Mouse (Mus musculus): ENCODE data around the gene B3gnt6.
"Not testable (repeated sequence)": the region's sequence is repeated elsewhere in the genome, so short reads cannot be mapped to it uniquely, and the experiment has no call there.

The B3gnt6 gene

GRCm38 (mm10) chr7:98199381-98199780 is at the start of gene B3gnt6:
Gene B3gnt6, minus strand, starts transcription at chr7:98199481.
- no peak for DNase-seq

DNA sequence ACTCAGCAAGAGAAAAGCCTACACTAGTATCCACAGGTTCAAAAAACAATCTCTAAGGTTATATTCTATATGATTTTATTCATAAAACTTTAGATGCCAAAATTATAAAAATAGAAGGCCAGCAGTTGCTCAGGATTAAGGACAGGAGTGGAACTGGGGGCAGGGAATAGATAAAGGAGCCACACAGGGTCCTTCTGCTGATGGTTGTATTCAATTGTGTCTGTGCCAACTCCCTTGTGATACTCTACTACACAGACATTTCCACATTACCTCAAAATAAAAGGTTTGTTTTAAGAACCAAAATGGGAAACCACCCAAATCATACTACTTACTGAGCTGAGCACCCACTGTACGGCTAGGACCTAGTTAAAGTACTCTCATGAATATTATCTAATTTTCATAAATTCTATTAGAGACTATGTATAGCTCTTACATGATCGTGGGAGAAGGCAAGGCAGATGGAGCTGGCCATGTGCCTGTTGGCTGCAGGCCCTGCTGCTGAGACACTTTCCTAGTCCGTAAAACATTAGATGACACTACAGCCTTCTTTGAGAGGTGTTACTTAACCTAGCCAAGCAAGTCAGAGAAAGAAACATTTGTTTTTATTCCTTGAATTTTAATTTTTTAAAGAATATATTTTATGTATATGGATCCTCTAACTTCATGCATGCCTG is 37.5 kb upstream of the B3gnt6 start:
- no peak for DNase-seq

DNA sequence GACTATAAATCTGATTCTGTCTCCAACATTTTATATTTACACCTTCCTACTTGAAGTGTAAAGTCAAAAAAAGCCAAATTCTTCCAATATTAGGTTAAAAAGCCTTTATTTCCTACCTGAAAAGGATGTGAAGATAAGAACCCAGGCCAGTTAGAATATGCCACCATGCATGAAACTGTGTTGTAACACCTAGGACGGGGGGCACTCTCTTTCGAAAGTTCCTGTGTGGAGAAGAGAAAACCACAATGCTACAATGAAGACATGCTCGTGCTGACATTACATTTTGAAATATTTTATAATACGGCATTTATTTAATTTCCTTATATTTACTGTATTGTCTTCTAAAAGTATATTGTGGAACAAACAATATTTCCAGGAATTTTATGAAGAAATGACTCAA is 24.5 kb upstream of the B3gnt6 start:
- DNase-seq, result no peak

DNA sequence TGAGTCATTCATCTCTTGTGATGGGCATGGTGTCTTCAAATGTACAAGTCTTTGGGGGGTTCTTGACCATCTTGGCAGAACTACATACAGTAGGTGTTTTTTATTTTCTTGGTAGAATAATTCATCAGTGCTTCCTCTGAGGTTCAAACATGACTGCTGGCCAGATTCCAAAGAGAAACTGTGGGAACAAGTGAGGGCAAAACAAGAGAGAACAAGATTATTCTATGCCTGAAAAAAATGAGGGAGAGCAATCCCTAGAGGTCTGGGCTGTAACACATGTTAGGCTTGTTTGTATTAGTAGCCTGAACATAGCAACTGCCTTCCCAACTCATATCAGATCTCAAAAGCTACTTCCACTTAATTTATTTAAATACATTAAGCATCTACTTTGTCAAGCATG is 17.4 kb upstream of the B3gnt6 start:
- no peak for DNase-seq

DNA sequence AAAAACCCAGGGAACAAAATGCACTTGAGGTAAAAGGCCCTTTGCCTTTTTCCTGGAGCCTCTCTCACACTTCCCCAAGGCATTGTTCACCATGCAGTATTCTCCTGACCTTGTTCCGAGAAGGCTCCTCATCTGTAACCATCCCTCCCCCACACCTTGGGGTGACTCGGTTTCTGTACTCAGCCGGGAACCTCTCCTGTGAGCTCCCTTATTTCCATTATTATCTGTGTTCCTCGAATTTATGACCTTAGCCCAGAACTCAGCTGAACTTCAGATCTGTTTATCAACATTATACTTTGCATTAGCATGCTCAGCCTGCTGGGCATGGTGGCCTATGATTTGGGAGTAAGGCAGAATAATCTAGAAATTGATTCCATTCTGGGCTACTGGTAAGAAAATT is 3.7 kb upstream of the B3gnt6 start:
- no peak for DNase-seq

DNA sequence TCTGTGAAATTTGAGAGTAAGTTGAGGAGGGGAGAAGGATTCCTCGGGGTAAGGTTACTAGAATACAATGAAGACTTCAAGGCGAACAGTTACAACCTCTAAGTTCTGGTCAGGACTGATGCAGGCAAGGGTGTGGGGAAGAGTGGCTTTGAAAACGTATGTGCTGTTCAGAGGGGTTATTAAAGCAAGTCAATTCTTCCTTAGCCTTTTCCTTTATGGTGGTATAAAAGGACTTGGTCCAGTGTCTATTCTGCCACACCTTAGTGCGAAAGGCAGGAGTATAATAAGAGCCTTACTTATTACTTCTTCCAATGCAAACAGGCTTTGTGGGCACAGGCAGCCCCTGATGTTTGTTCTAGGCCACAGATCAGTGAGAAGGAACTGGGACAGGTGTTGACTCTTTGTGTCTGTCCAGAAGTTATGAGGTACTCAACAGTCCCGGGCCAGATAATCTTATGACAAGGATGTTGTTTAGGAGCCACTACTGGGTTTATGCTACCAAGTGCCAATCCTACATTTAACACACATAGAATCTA is 2.3 kb upstream of the B3gnt6 start:
- DNase-seq, result no peak

DNA sequence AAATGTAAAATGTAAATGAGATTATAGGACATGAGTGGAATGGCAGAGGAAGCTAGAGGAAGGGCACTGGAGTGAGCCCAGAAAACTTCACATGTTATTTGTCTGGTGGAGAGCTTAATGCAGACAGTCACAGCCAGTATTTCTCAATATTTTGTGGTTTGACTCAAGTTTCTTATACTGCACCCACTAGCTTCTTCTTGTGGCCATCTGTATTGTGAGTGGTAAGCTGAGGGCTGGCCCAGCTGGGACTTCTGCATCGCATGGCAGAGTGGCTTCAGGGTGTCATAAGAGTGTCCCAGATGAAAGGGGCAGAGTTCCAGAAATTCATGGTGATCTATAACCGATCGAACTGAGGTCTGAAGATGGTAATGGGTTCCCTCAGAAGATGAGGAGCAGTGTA is 1.1 kb upstream of the B3gnt6 start:
- no peak for DNase-seq

DNA sequence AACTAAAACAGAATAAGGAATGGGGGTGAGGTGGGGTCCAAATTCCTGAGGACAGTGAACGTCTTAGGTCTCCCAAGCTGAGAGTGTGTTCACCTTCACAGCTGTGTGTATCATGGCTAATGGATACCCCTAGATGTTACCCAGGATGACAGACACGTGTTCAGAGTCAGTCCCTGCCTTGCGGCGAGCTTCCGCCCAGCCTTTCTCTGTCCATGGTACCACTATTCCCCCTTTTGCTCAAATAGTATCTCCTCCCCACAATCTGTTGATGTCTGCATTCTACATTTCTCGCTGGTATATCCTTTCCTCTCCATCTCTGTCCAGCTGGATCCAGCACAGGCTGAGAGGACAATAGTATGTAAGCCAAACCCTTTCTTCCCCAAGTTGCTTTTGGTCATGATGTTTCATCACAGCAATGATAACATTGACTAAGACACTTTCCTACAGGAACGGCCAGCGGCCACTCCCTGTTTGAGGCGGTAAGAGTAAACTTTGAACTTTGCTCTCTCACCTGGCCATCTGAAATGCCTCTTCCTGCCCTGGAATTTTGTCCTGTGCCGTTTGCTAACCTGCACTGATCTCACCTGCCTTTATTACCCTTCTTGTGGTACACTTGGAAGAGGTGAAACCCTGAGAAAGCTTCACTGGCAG is 4.0 kb downstream of the B3gnt6 start:
- no peak for DNase-seq

DNA sequence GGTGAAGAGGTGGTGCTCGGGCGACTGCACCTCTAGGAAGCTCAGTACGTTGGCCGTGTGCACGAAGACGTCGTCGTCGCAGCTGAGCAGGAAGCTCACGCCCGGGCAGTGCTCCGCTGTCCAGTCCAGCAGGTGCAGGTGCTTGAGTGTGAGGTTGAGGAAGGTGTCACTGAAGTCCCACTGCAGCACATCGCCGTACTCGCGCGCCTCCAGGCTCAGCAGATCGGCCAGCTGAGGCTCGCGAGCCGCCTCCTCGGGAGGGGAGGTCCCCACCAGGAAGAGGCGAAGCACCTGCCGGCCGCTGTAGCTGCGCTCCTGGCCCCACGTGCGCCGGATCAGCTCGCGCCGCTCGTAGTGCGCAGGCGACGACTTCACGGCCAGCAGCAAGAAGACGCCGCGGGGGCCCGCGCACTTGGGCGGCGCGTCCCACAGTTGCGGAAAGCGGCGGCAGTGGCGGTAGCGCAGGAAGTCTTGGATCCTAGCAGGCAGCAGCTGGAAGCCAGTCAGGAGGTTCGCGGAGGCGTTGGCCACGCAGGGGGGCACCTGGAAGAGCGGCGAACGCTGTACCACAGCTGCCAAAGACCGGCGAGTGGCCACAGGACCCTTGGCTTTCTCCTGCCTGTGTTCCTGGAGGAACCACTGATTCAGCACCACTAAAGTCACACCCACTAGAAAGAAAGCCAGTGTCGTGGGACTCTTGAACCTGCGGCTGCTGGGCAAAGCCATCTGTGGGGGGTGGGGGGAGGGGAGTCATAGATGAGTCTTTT is 5.1 kb downstream of the B3gnt6 start:
- DNase-seq, result no peak

DNA sequence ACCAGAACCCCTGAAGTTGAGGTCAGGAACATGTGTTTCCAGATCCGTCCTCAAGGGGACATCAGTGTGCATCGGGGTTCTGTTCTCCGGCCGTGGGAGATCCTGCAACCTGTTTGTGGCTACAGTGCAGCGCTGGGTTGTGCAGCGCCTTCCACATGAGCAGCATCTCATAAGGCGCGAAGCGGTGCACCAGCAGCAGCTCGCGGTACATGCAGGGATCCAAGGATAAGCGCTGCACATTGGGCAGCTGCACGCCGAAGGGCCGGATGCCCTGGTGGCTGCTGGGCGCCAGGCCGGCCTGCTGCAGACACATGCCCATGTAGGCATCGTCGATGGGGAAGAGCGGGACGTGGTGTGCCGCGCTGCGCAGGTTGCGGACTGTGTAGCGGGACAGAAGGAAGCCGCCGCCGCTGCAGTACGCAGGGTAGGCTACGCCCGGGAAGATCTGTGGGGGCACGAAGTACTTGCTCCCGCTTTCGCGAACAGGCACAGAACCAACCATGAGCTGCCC is 5.7 kb downstream of the B3gnt6 start:
- no peak for DNase-seq

GRCm38 (mm10) chr7:98191571-98192250 is 7.6 kb downstream of the B3gnt6 start:
- DNase-seq, result peak; percentile 73

GRCm38 (mm10) chr7:98190578-98190977 is 8.7 kb downstream of the B3gnt6 start:
- DNase-seq, result no peak

GRCm38 (mm10) chr7:98189745-98190144 is 9.5 kb downstream of the B3gnt6 start:
- DNase-seq, result no peak

GRCm38 (mm10) chr7:98188680-98189079 is 10.6 kb downstream of the B3gnt6 start:
- DNase-seq, result no peak

DNA sequence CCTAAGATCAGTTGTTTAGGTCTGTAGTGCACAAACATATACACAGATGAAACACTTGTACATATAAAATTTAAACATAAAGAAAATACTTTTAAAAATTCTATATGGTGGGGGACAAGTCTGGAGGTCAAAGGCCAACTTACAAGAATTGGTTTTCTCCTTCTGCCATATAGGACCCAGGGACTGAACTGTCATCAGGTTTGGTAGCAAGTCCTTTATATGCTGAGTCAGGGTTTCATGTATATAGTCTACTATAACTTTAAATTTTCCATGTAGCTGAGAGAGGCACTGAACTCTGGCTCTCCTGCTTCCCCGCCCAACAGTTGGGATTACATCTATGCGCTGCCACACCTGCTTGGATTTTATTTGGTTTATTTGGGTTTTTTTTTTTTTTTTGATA is 11.0 kb downstream of the B3gnt6 start:
- DNase-seq, result no peak

GRCm38 (mm10) chr7:98187332-98187731 is 11.9 kb downstream of the B3gnt6 start:
- not testable (repeated sequence) for DNase-seq

GRCm38 (mm10) chr7:98186637-98187036 is 12.6 kb downstream of the B3gnt6 start:
- DNase-seq, result no peak

DNA sequence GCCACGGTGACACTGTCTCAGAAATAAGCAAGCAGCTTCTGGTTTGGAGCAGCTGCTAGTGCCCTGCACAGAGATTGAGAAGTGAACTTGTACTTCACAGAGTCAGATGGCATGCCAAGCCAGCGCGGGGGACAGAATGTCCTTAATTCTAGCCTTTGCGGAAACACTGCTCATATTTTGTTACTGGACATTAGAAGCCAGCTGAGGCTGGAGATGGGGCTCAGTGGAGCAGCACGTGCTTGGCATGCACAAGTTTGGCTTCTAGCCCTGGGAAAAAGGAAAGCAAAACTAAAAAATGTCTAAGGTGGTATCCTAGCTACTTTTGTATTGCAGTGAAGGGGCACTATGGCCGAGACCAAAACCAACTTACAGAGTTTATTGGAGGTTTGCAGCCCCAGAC is 14.0 kb downstream of the B3gnt6 start:
- DNase-seq, result no peak

DNA sequence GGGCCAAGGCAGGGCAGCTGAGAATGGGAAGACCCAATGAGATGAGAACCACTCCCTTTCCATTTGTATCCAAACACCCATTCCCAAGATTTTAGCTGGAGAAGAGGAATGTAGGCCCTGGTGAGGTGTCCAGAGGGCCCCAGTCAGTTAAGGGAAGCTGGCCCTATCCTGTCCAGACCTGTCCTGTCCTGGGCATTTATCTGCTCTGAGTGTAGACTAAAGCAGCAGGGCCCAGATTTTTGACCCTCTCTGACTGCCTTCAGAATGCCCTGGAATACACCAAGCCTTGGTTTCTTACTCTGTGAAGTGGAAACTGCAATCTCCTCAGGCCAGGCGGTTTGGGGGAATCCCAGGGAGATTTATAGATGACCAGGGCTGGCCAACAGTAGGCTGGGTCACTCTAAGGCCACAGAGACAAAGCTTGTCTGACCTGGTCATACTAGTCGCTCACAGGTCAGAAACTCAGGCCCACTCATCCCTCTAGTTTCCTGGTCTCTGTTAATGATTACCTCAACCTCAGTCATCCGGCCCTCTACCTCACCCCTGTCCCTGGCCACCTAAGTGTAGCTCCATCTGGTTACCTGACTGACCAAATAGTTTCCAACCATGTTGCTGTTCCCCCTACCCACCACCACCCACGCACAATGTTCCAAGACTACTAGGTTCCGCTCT is 20.6 kb downstream of the B3gnt6 start:
- peak; percentile 48 for DNase-seq

GRCm38 (mm10) chr7:98177929-98178559 is 21.2 kb downstream of the B3gnt6 start, which contains the start of gene Capn5:
Gene Capn5, minus strand, starts transcription at chr7:98178274.
- peak; percentile 96 for DNase-seq

- DNase-seq, result no peak
Measured at GRCm38 (mm10) chr7:98177566-98177928, 21.7 kb downstream of the B3gnt6 start.

- no peak for DNase-seq
Measured at GRCm38 (mm10) chr7:98177071-98177485, 22.2 kb downstream of the B3gnt6 start.
